Mouse (Mus musculus) heart, adult 2 months (tissue): ENCODE data around the gene Mdga1.

Experiments used
- CTCF ChIP-seq: fragments of 200-600 bp; IDR thresholded peaks from 2 replicates; pipeline ENCODE4 v1.8.1; 2022; ENCODE audit warnings: antibody characterized with exemption, mild to moderate bottlenecking, moderate library complexity
- POLR2A ChIP-seq: fragments of 200-500 bp; IDR thresholded peaks from 2 replicates; pipeline ENCODE4 v1.6.1; 2011; ENCODE audit warnings: mild to moderate bottlenecking, low read depth, low read length, control low read depth; ENCODE audit not compliant: insufficient read depth

GRCm38 (mm10) chr17:29909031-29909430 lies 60.9 kb downstream of the Mdga1 start:
- TF ChIP-seq POLR2A (no peak), CTCF (no peak)
